Comparison of ENCODE assay signal across 10 mouse cellular contexts in genomic region chr2:65896542-65896941, GRCm38 (mm10). TPM values are rescaled to one million over a fixed set of nuclear protein-coding genes. Genes with fewer than 3 reads are reported as not detected.
A peak's percentile ranks its signal among the peaks of the same experiment; 100 is the strongest.
DNase-seq lines count a peak whose midpoint lies in the region; ATAC-seq and TF ChIP-seq lines count a peak whose summit lies in the region.
"Had no signal": no experiment of that assay in that cellular context is flagged by ENCODE, and none has a peak within 500 bp of the region (broad histone marks: within the 10 kb centered on the region; RNA-seq: fewer than 3 reads in every experiment).

No protein-coding gene starts in this region.

- TF ChIP-seq CTCF in left cerebral cortex, adult 2 months (IDR thresholded peaks at IDR 0.05) = no peak

- 15% methylated on average over 5 of the region's 5 CpGs for WGBS in forebrain, embryonic 14.5 days

- H3K27me3 ChIP-seq in forebrain, embryonic 14.5 days (replicated peaks; ENCODE audit: control insufficient read depth, insufficient read depth, low read length) = no peaks in the 10 kb centered on the region
- H3K27me3 ChIP-seq: embryonic facial prominence, embryonic 12.5 days had no signal

- DNase-seq in left cerebral cortex, adult 2 months (ENCODE audit: extremely low spot score in 1 of 2, low spot score in 2 of 2) = no peak
- DNase-seq in left cerebral cortex, adult 9 months (ENCODE audit: low spot score in 2 of 2) = no peak
- DNase-seq in forebrain, embryonic 14.5 days (ENCODE audit: low spot score) = peak; percentile 61
- peak; percentile 7 to 30 for DNase-seq in kidney, adult 8-10 months
- DNase-seq in ovary, postnatal 36 days (ENCODE audit: low spot score) = peak; percentile 38
- no peak for DNase-seq in yolk sac, embryonic 10.5 days (ENCODE audit: low spot score)
- no peak for DNase-seq in adrenal gland, postnatal 25 days
- no peak for DNase-seq in urinary bladder, adult 2 months (ENCODE audit: low spot score)

- H3K4me1 ChIP-seq in forebrain, embryonic 14.5 days (ENCODE audit: control insufficient read depth, insufficient read depth, low read length) = peaks cover 13% of the 10 kb centered on the region

- H3K9me3 ChIP-seq in forebrain, embryonic 14.5 days (replicated peaks; ENCODE audit: control insufficient read depth, low read length) = no peaks in the 10 kb centered on the region
- H3K9me3 ChIP-seq: embryonic facial prominence, embryonic 12.5 days had no signal

- no peak overlapping the region; the same call in 1 of the 2 replicates for H3K4me3 ChIP-seq in left cerebral cortex, adult 2 months
- H3K4me3 ChIP-seq in forebrain, embryonic 14.5 days (ENCODE audit: low read depth, low read length) = 0 out of 2 replicates have a peak overlapping the region, but pooled peaks have one; percentile 4
- H3K4me3 ChIP-seq: embryonic facial prominence, embryonic 12.5 days had no signal

- H3K27ac ChIP-seq in left cerebral cortex, adult 2 months = peak overlapping the region; percentile 81
- H3K27ac ChIP-seq in forebrain, embryonic 14.5 days (ENCODE audit: low read depth, low read length) = peak overlapping the region; percentile 30; the same call in 1 of the 2 replicates
- H3K27ac ChIP-seq: embryonic facial prominence, embryonic 12.5 days had no signal

- peak overlapping the region; percentile 29; the same call in 1 of the 2 replicates for H3K9ac ChIP-seq in forebrain, embryonic 14.5 days (ENCODE audit: low read length)
- H3K9ac ChIP-seq: embryonic facial prominence, embryonic 12.5 days had no signal

- intact Hi-C loops in left cerebral cortex, adult 2 months (cut with DNase I) = loop anchor here (5.0 kb wide), 1 partner anchor 36 kb away; no protein-coding TSS in a partner anchor

- peak; percentile 64; the same call in 1 of the 2 replicates for ATAC-seq in forebrain, embryonic 14.5 days

- H3K4me2 ChIP-seq in forebrain, embryonic 14.5 days (ENCODE audit: low read length) = peak overlapping the region; percentile 39
- H3K4me2 ChIP-seq: embryonic facial prominence, embryonic 12.5 days had no signal

- H3K36me3 ChIP-seq in forebrain, embryonic 14.5 days (ENCODE audit: control insufficient read depth, insufficient read depth, low read length) = no peaks in the 10 kb centered on the region
- H3K36me3 ChIP-seq: embryonic facial prominence, embryonic 12.5 days had no signal

RNA-seq across cellular contexts. Expression of gene Csrnp3, which starts 51.0 kb away (rescaled TPM):
- total RNA-seq in left cerebral cortex, adult 2 months (2021) = 10 to 100 TPM; 87.5 to 89.2 TPM
- 33.0 and 65.4 TPM in 2 replicates for polyA plus RNA-seq in forebrain, embryonic 14.5 days (2014; fragmentation: Nextera tagmentation; extraction: Ambion mirVana)
- 0.76 and 0.91 TPM in 2 replicates for total RNA-seq in adrenal gland, postnatal 25 days (2021)
- 0.01 and 0.03 TPM in 2 replicates for polyA plus RNA-seq in urinary bladder, adult 2 months (2012; rRNA removed)
- polyA plus RNA-seq: spleen, adult 2 months had no signal

Comparison
In these comparisons a context has a peak if more than half of its experiments do, and no peak if none do; other contexts are left out.
1. DNase-seq: peak in forebrain, embryonic 14.5 days (single experiment), kidney, adult 8-10 months (2 of 2) and ovary, postnatal 36 days (single experiment); none in left cerebral cortex, adult 2 months (0 of 2), left cerebral cortex, adult 9 months (0 of 2), yolk sac, embryonic 10.5 days (single experiment), adrenal gland, postnatal 25 days (single experiment) and urinary bladder, adult 2 months (single experiment).
2. RNA of gene Csrnp3, which starts 51.0 kb away (total RNA-seq): 87.5 to 89.2 TPM in left cerebral cortex, adult 2 months; 0.76 to 0.91 TPM in adrenal gland, postnatal 25 days; every median in the first group is over 10 times any median in the second.